Mouse (Mus musculus) ES-E14 (cell line): ENCODE measurements around the gene Dbr1.

Source experiments
- HCFC1 ChIP-seq: IDR thresholded peaks from 2 replicates; pipeline ENCODE4 v1.6.1; 2012; ENCODE audit warnings: low read length, inconsistent platforms, borderline replicate concordance; ENCODE audit not compliant: insufficient read depth
- ZNF384 ChIP-seq: IDR thresholded peaks from 2 replicates; pipeline ENCODE4 v1.6.1; 2012; ENCODE audit warnings: low read depth, low read length, inconsistent platforms

- no peak for TF ChIP-seq ZNF384
- no peak for TF ChIP-seq HCFC1
Measured at GRCm38 (mm10) chr9:99587505-99588202, 12.1 kb downstream of the Dbr1 start.
